Mouse (Mus musculus): Measurements from ENCODE around the gene Itpkc. TPM values are rescaled to one million over a fixed set of nuclear protein-coding genes. Genes with fewer than 3 reads are reported as not detected.

Gene Itpkc
- polyA plus RNA-seq, 1 experiment: 4.1 TPM

DNA sequence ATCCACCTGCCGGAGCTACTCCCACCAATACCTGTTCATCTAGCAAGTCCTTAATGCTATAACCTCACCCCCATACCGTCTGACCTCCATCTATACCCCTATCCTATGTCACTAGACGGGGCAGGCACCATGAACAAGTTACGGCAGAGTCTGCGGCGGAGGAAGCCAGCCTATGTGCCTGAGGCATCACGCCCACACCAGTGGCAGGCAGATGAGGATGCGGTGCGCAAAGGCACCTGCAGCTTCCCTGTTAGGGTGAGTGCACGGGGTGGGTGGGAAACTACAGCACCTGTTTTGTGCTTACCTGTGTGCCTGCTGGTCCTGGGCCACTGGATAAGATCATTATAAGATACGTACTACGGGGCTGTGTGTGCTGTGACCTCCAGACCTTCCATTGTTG is 36.3 kb upstream of the Itpkc start:
- Histone ChIP-seq H3K36me3 (ENCODE audit: control insufficient read depth, insufficient read depth, low read length) (no peaks in the 10 kb centered on the region), H3K27ac (ENCODE audit: control insufficient read depth, insufficient read depth, low read depth, low read length) (no peak overlapping the region), H3K4me1 (ENCODE audit: control insufficient read depth, insufficient read depth, low read length) (no peaks in the 10 kb centered on the region), H3K27me3 (ENCODE audit: control insufficient read depth, insufficient read depth, low read length) (no peaks in the 10 kb centered on the region), H3K4me3 (ENCODE audit: control insufficient read depth, low read depth, low read length) (no peak overlapping the region)
- no peak for TF ChIP-seq POLR2A (IDR thresholded peaks at IDR 0.05; ENCODE audit: control insufficient read depth, low read depth, low read length)
- no peak for TF ChIP-seq CTCF (IDR thresholded peaks at IDR 0.05; ENCODE audit: control insufficient read depth, insufficient read depth, insufficient replicate concordance, low read depth, low read length)

DNA sequence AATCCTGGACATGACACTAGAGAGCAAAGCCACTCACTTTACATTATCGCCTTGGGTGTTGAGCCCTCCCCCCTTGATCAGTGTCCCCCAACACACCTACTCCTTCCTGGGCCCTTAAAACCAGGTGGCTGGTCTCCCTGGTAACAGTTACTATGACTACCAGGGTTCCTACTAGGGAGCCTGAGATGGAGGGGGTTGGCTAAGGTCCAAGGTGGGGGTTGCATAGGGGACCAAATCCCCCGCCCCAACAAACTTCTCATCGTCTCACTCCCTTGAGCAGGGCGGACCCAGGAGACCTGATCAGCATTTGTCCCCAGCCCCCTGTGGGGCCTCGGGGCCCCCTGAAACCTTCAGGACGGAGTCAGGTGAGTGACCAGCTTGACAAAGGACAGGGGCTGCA is 33.4 kb upstream of the Itpkc start:
- no peaks in the 10 kb centered on the region for H3K27me3 ChIP-seq (ENCODE audit: control insufficient read depth, insufficient read depth, low read length)
- H3K4me1 ChIP-seq (ENCODE audit: control insufficient read depth, insufficient read depth, low read length): peaks cover 22% of the 10 kb centered on the region
- no peak for TF ChIP-seq CTCF (IDR thresholded peaks at IDR 0.05; ENCODE audit: control insufficient read depth, insufficient read depth, insufficient replicate concordance, low read depth, low read length)
- TF ChIP-seq POLR2A (IDR thresholded peaks at IDR 0.05; ENCODE audit: control insufficient read depth, low read depth, low read length): no peak
- no peak overlapping the region for H3K27ac ChIP-seq (ENCODE audit: control insufficient read depth, insufficient read depth, low read depth, low read length)
- no peaks in the 10 kb centered on the region for H3K36me3 ChIP-seq (ENCODE audit: control insufficient read depth, insufficient read depth, low read length)
- no peak overlapping the region for H3K4me3 ChIP-seq (ENCODE audit: control insufficient read depth, low read depth, low read length)

DNA sequence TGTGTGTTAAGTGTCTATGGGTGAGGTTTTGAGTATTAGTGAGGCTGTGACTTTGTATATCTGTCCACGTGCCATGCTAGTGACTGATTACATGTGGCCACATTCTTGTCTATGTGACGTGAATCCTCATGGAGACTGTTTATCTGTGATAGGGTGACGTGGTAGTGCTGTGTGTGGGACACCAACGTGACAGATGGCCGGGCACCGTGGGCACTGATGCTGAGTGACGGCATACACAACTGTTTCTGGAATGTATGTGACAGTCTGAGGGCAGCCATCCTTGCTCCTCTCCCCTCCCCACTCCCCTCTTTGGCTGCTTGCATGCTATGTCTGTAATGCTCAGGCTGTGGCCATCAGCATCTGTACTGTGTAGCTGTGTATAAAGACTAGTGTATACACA is 32.4 kb upstream of the Itpkc start:
- Histone ChIP-seq H3K27ac (ENCODE audit: control insufficient read depth, insufficient read depth, low read depth, low read length) (no peak overlapping the region), H3K27me3 (ENCODE audit: control insufficient read depth, insufficient read depth, low read length) (no peaks in the 10 kb centered on the region), H3K4me3 (ENCODE audit: control insufficient read depth, low read depth, low read length) (no peak overlapping the region), H3K4me1 (ENCODE audit: control insufficient read depth, insufficient read depth, low read length) (peaks cover 22% of the 10 kb centered on the region), H3K36me3 (ENCODE audit: control insufficient read depth, insufficient read depth, low read length) (no peaks in the 10 kb centered on the region)
- TF ChIP-seq CTCF (IDR thresholded peaks at IDR 0.05; ENCODE audit: control insufficient read depth, insufficient read depth, insufficient replicate concordance, low read depth, low read length): no peak
- no peak for TF ChIP-seq POLR2A (IDR thresholded peaks at IDR 0.05; ENCODE audit: control insufficient read depth, low read depth, low read length)

DNA sequence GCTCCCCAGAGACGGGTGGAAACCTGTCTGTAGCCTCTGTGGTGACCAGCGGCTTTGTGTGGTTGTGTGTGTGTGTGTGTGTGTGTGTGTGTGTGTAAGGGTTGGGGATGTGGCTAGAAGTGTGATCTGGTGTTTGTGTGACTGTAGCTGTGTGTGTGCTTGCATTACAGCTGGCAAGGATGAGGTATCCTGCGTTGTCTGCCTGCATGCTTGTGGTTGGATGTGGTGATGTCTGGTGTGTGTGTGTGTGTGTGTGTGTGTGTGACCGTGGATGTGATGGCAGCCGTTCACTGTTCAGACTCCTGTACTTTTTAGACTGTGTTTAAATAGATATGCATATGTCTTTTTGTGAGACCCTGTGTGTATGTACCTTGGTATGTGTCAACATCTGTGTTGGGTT is 31.3 kb upstream of the Itpkc start:
- Histone ChIP-seq H3K36me3 (ENCODE audit: control insufficient read depth, insufficient read depth, low read length) (no peaks in the 10 kb centered on the region), H3K4me1 (ENCODE audit: control insufficient read depth, insufficient read depth, low read length) (peaks cover 22% of the 10 kb centered on the region), H3K4me3 (ENCODE audit: control insufficient read depth, low read depth, low read length) (peak overlapping the region; percentile 2; the same call in 1 of the 2 replicates), H3K27me3 (ENCODE audit: control insufficient read depth, insufficient read depth, low read length) (no peaks in the 10 kb centered on the region), H3K27ac (ENCODE audit: control insufficient read depth, insufficient read depth, low read depth, low read length) (no peak overlapping the region)
- TF ChIP-seq CTCF (IDR thresholded peaks at IDR 0.05; ENCODE audit: control insufficient read depth, insufficient read depth, insufficient replicate concordance, low read depth, low read length): no peak

DNA sequence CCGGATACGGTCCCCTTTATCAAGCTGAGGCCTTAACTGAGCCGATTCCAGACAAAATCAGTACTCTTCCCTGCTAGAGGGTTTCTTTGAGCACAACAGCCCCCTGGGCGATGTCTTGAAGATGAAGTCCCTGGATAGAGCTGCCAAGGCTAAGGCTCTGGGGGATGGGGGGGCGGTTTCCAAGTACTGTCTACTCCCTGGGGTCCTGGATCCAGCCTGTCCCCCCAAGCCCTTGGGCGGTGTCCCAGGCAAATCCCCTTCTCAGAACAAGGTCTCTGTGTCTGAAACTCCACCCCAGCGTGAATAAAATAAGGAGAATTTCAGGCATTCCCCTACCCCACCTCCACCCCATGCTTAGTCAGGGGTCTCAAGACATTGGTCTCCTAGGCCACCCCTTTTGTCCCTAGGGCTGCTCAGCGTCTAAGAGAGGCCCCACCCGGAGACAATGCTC is 30.8 kb upstream of the Itpkc start:
- no peak for TF ChIP-seq CTCF (IDR thresholded peaks at IDR 0.05; ENCODE audit: control insufficient read depth, insufficient read depth, insufficient replicate concordance, low read depth, low read length)
- TF ChIP-seq POLR2A (IDR thresholded peaks at IDR 0.05; ENCODE audit: control insufficient read depth, low read depth, low read length): no peak
- H3K4me3 ChIP-seq (ENCODE audit: control insufficient read depth, low read depth, low read length): peak overlapping the region; percentile 71
- no peak overlapping the region for H3K27ac ChIP-seq (ENCODE audit: control insufficient read depth, insufficient read depth, low read depth, low read length)
- no peaks in the 10 kb centered on the region for H3K36me3 ChIP-seq (ENCODE audit: control insufficient read depth, insufficient read depth, low read length)
- H3K4me1 ChIP-seq (ENCODE audit: control insufficient read depth, insufficient read depth, low read length): peaks cover 22% of the 10 kb centered on the region
- no peaks in the 10 kb centered on the region for H3K27me3 ChIP-seq (ENCODE audit: control insufficient read depth, insufficient read depth, low read length)

DNA sequence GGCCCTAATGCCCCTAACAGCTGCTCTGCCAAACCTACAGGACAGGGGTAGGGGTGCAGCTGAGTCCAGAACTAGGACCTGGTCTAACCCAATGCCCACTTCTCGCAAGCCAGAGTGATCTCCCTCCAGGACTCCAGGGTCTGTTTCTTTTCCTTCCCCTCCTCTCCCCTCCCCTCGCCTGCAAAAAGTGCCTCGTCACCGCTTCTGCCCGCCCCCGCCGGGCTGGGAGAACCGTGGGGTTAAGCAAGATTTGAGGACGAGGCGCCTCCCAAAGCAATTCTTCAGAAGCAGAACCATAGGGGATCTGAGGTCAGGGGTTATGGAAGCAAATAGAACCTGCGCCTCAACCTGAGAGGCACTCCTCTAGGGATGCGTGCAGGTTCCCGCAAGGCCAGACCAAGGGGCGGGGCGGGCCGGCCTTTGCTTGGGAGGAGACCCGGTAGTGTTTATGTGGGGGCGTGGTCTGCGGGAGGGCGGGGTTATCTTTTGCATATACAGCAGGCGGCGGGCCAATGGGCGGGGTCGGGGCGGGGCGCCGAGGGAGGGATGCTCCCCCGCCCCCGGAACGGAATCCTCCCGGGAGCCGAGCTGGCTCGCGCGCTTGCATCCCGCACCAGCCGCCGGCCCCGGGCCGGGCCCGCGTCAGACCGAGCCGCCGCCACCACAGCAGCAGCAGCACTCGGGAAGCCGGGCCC is 29.9 kb upstream of the Itpkc start, which contains the start of gene Numbl:
TSS of gene Numbl (plus strand) at position 229 of the 695 bp plus-strand sequence.
- Histone ChIP-seq H3K27me3 (ENCODE audit: control insufficient read depth, insufficient read depth, low read length) (no peaks in the 10 kb centered on the region), H3K4me1 (ENCODE audit: control insufficient read depth, insufficient read depth, low read length) (peaks cover 22% of the 10 kb centered on the region), H3K4me3 (ENCODE audit: control insufficient read depth, low read depth, low read length) (peak within 1 kb of the TSS; percentile 77), H3K27ac (ENCODE audit: control insufficient read depth, insufficient read depth, low read depth, low read length) (peak within 1 kb of the TSS; percentile 88), H3K36me3 (ENCODE audit: control insufficient read depth, insufficient read depth, low read length) (no peaks in the 10 kb centered on the region)
- TF ChIP-seq POLR2A (IDR thresholded peaks at IDR 0.05; ENCODE audit: control insufficient read depth, low read depth, low read length): no peak
- TF ChIP-seq CTCF (IDR thresholded peaks at IDR 0.05; ENCODE audit: control insufficient read depth, insufficient read depth, insufficient replicate concordance, low read depth, low read length): no peak

DNA sequence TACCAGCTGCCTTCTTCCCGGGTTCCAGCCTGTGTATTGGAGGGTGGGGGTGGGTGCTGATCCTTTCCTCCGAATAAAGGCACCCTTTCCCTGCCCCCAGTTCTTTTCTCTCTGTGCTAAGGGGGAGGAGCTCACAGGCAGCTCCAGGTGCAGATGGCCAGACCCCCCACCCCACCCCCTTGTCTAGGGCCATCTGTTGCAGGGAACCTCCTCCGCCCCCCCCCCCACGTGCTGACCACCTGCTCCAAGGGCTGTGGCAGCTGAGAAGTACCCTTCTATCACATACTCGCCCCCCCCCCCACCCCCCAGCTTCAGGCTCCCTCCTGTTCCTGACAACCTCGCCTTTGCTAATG is 29.4 kb upstream of the Itpkc start:
- H3K27ac ChIP-seq (ENCODE audit: control insufficient read depth, insufficient read depth, low read depth, low read length): peak overlapping the region; percentile 88
- no peaks in the 10 kb centered on the region for H3K36me3 ChIP-seq (ENCODE audit: control insufficient read depth, insufficient read depth, low read length)
- no peaks in the 10 kb centered on the region for H3K27me3 ChIP-seq (ENCODE audit: control insufficient read depth, insufficient read depth, low read length)
- TF ChIP-seq POLR2A (IDR thresholded peaks at IDR 0.05; ENCODE audit: control insufficient read depth, low read depth, low read length): no peak
- TF ChIP-seq CTCF (IDR thresholded peaks at IDR 0.05; ENCODE audit: control insufficient read depth, insufficient read depth, insufficient replicate concordance, low read depth, low read length): no peak
- H3K4me1 ChIP-seq (ENCODE audit: control insufficient read depth, insufficient read depth, low read length): peaks cover 22% of the 10 kb centered on the region
- H3K4me3 ChIP-seq (ENCODE audit: control insufficient read depth, low read depth, low read length): peak overlapping the region; percentile 77
